Mouse (Mus musculus) olfactory bulb, adult 2 months (tissue): ENCODE results near the gene Epn2. TPM values are rescaled to one million over a fixed set of nuclear protein-coding genes. Genes with fewer than 3 reads are reported as not detected.

Experiments used
- H3K27ac ChIP-seq: fragments of 200-500 bp; 2 replicates; pipeline ENCODE4 v1.5.1; 2012; ENCODE audit warnings: low read depth, low read length; ENCODE audit not compliant: insufficient read depth
- H3K4me1 ChIP-seq: fragments of 200-500 bp; 2 replicates; pipeline ENCODE4 v1.6.1; 2012; ENCODE audit warnings: low read length; ENCODE audit not compliant: control insufficient read depth, insufficient read depth
- H3K4me3 ChIP-seq: fragments of 200-500 bp; 2 replicates; pipeline ENCODE4 v1.5.1; 2012; ENCODE audit warnings: mild to moderate bottlenecking, low read depth, low read length, moderate library complexity; ENCODE audit not compliant: insufficient read depth
- CTCF ChIP-seq: fragments of 200-500 bp; IDR thresholded peaks from 2 replicates; pipeline ENCODE4 v1.5.1; 2012; ENCODE audit warnings: low read depth, mild to moderate bottlenecking, low read length, moderate library complexity; ENCODE audit not compliant: insufficient read depth
- POLR2A ChIP-seq: fragments of 200-500 bp; IDR thresholded peaks from 2 replicates; pipeline ENCODE4 v1.6.1; 2012; ENCODE audit warnings: mild to moderate bottlenecking, low read depth, low read length, moderate library complexity; ENCODE audit not compliant: insufficient read depth
- WGBS: fragments of 180-500 bp; shearing (Covaris S2); methylation state at CpG from one replicate; pipeline ENCODE4 v1.1.7; 2018; 5-methylcytosine and 5-hydroxymethylcytosine counted together
- polyA plus RNA-seq: library from polyadenylated mRNA; stranded (reverse); fragments of >200 nt; gene quantifications from 2 replicates; pipeline ENCODE4 v1.2.4, GENCODE M21; 2012; ENCODE audit warnings: low replicate concordance; ENCODE audit not compliant: missing spikeins, insufficient read depth, insufficient read length

Epn2 gene
- not detected in 2 replicates for polyA plus RNA-seq

GRCm38 (mm10) chr11:61578983-61579877 is at the start of gene Epn2:
Gene Epn2 (minus strand): TSS chr11:61579687.
- WGBS = 1% methylated on average over 90 of the region's 93 CpGs
- peak within 1 kb of the TSS; percentile 78 for H3K4me3 ChIP-seq
- no peaks in the 10 kb centered on the region for H3K4me1 ChIP-seq
- peak within 1 kb of the TSS; percentile 7 for H3K27ac ChIP-seq
- peak; percentile 89 for TF ChIP-seq POLR2A
- TF ChIP-seq CTCF = no peak

DNA sequence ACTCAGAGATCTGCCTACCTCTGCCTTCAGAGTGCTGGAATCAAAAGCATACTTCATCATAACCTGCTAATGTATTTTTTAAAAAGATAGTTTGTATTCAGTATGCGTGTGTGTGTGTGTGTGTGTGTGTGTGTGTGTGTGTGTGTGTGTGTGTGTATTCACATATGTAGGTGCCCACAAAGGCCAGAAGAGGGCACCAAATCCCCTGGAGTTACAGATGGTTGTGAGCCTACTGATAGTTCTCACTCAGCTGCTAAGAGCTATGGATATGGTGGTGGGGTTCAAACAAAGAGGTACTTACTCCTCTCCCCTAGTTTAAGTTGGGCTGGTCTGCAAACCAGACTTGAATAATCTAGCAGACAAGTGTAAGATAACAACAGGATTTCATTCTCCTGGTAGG is 47.0 kb upstream of the Epn2 start:
- Histone ChIP-seq H3K27ac (no peak overlapping the region), H3K4me3 (no peak overlapping the region), H3K4me1 (no peaks in the 10 kb centered on the region)
- WGBS = 89% methylated on average over 1 of the region's 1 CpGs
- no peak for TF ChIP-seq CTCF

DNA sequence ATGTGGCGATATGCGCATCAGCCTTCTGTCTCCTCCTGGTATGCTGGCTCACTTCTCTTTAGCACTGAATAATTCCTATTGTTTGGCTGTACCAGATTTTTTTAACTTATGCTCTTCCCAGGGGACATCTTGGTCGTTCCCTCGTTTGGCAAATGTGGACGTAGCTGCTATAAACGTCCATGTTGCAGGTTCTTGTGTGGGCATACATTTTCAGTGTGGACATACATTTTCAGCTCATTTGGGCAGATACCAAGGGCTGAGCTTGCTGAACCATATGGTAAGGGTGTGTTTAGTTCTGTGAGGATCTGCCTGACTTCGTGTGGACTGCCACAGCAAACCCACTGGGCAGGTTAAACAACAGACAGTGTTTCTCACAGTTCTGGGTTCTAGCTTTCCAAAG is 45.6 kb upstream of the Epn2 start:
- no peak overlapping the region for H3K27ac ChIP-seq
- H3K4me1 ChIP-seq = peaks cover 4% of the 10 kb centered on the region; the same call in 1 of the 2 replicates
- TF ChIP-seq POLR2A (no peak), CTCF (no peak)
- no peak overlapping the region for H3K4me3 ChIP-seq
- 79% methylated on average over 7 of the region's 7 CpGs for WGBS

DNA sequence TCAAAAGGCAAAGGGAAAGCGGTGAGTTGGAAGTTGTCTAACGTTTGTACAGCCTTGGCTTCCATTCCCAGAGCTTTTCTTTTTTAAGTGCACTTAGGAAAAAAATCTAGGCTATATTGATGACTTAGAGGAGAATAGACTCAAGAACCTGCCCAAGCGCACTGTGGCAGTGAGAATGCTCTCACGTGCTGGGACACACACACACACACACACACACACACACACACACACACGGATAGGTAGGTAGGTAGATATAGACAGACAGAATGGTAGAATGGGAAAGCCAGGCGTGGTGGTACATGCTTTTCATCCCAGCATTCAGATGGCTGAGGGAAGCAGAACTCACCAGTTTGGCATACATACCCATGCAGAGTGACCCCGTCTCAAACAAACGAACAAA is 41.3 kb upstream of the Epn2 start:
- TF ChIP-seq CTCF (no peak), POLR2A (no peak)
- Histone ChIP-seq H3K4me3 (no peak overlapping the region), H3K27ac (no peak overlapping the region), H3K4me1 (peaks cover 15% of the 10 kb centered on the region)
- WGBS = 55% methylated on average over 8 of the region's 8 CpGs

- under 1% methylated on average over 17 of the region's 17 CpGs for WGBS
- Histone ChIP-seq H3K4me1 (peaks cover 18% of the 10 kb centered on the region), H3K27ac (no peak overlapping the region), H3K4me3 (peak overlapping the region; percentile 43)
- TF ChIP-seq POLR2A (0 out of 2 replicates have a peak, but pooled peaks have one; percentile 21), CTCF (peak; percentile 89)
Measured at GRCm38 (mm10) chr11:61620254-61620670, 40.8 kb upstream of the Epn2 start.

- H3K4me1 ChIP-seq = peaks cover 18% of the 10 kb centered on the region
- 0% methylated on average over 16 of the region's 17 CpGs for WGBS
- TF ChIP-seq CTCF (peak; percentile 56), POLR2A (no peak)
- peak overlapping the region; percentile 43 for H3K4me3 ChIP-seq
- H3K27ac ChIP-seq = no peak overlapping the region
Measured at GRCm38 (mm10) chr11:61619791-61620241, 40.3 kb upstream of the Epn2 start.

DNA sequence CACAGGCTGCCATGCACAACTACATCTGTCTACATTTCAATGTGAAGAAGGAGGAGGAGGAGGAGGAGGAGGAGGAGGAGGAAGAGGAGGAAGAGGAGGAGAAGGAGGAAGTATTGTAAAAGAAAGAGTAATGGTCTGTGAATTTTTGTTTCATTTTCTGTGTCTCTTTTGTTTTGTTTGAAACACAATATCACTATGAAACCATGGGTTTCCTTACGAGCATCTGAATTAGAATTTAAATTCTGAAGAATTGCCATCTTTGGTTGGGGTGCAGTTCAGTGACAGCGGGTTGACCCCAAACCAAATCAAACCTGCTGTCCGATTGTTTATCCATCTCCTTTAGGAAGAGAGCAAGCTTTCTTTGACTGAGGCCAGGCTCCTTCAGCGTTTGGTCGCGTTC is 39.9 kb upstream of the Epn2 start:
- Histone ChIP-seq H3K27ac (no peak overlapping the region), H3K4me1 (peaks cover 18% of the 10 kb centered on the region), H3K4me3 (no peak overlapping the region)
- WGBS = 22% methylated on average over 6 of the region's 6 CpGs
- no peak for TF ChIP-seq POLR2A

DNA sequence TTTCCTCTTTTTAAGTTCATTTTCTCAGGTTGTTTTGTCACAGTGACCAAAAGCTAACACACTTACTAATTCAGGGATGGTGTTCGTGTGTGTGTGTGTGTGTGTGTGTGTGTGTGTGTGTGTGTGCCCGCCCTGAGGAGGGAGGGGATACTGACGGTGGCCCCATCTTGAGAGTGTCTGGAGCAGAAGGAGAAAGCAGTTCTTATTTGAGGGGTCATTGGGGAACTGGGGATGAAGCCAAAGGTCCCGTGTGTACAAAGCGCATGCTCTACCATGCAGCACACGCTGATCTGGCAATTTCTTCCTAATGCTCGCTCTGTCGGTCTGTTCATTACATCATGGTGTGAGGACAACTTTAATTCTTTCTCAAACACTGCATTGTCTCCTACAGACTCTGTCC is 39.1 kb upstream of the Epn2 start:
- WGBS = 85% methylated on average over 8 of the region's 8 CpGs
- Histone ChIP-seq H3K4me3 (no peak overlapping the region), H3K4me1 (peaks cover 18% of the 10 kb centered on the region), H3K27ac (no peak overlapping the region)
- TF ChIP-seq CTCF (no peak), POLR2A (no peak)

- H3K27ac ChIP-seq = no peak overlapping the region
- no peak overlapping the region for H3K4me3 ChIP-seq
- peaks cover 18% of the 10 kb centered on the region for H3K4me1 ChIP-seq
- TF ChIP-seq CTCF = no peak
- no peak for TF ChIP-seq POLR2A
- WGBS = 95% methylated on average over 8 of the region's 8 CpGs
Measured at GRCm38 (mm10) chr11:61618131-61618530, 38.6 kb upstream of the Epn2 start.
